Mouse (Mus musculus) bone marrow, adult 2 months (tissue): ENCODE measurements around the gene Ssc4d.

ENCODE experiments used
- CTCF ChIP-seq: fragments of 200-500 bp; IDR thresholded peaks from 2 replicates; pipeline ENCODE4 v1.5.1; 2011; ENCODE audit warnings: low read length, control low read depth; ENCODE audit not compliant: control insufficient read depth, insufficient read depth
- POLR2A ChIP-seq: fragments of 200-500 bp; IDR thresholded peaks from 2 replicates; pipeline ENCODE4 v1.6.1; 2011; ENCODE audit warnings: low read depth, mild to moderate bottlenecking, control low read depth, low read length, borderline replicate concordance; ENCODE audit not compliant: control insufficient read depth

GRCm38 (mm10) chr5:135929685-135930424 is 44.5 kb downstream of the Ssc4d start:
- TF ChIP-seq CTCF (no peak), POLR2A (no peak)
